Comparison of ENCODE assay signal across 33 mouse cellular contexts in the genomic region with DNA sequence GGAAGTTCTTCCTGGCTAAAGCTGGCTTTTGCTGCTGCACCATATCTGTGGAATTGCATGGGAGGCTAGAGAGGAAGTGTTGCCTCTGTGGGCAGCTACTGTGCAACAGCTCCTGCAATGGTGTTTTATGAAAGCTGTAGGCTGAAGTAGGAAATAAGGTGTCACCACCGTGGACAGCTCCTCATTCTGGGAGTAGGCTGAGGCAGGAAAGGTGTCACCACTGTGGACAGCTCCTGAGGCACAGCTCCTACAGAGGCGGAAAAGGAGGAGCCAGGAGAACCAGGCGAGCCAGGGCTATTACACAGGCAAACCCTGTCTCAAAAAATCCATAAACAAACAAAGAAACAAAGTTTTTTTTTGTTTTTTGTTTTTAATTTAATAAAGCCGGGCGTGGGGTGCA. TPM values are rescaled to one million over a fixed set of nuclear protein-coding genes. Genes with fewer than 3 reads are reported as not detected.
DNase-seq lines count a peak whose midpoint lies in the region; ATAC-seq and TF ChIP-seq lines count a peak whose summit lies in the region.
"Had no signal": no experiment of that assay in that cellular context is flagged by ENCODE, and none has a peak within 500 bp of the region (broad histone marks: within the 10 kb centered on the region; RNA-seq: fewer than 3 reads in every experiment).

No protein-coding gene starts in this region.

- H3K79me2 ChIP-seq in myocyte (ENCODE audit: control insufficient read depth, insufficient read depth) = no peaks in the 10 kb centered on the region

- DNase-seq in frontal cortex, postnatal 14 days (ENCODE audit: low spot score in 2 of 2) = no peak
- peak; percentile 31 for DNase-seq in WW6 (ENCODE audit: low read depth, low spot score)
- DNase-seq in left cerebral cortex, adult 11 months (ENCODE audit: low spot score) = no peak
- no peak for DNase-seq in natural killer cell, adult 2 months (ENCODE audit: low spot score in 2 of 2)
- DNase-seq: adrenal gland, postnatal 10 days; adrenal gland, postnatal 36 days; cerebellum, adult 11 months; cerebellum, adult 2 months; cerebellum, adult 9-11 months; cerebellum, postnatal 25 days; gastrocnemius, postnatal 25 days; heart, adult 2 months; heart, postnatal 14 days; heart, postnatal 4 days had no signal

- no peak for TF ChIP-seq POLR2A in myocyte (IDR thresholded peaks at IDR 0.05; ENCODE audit: insufficient read length, low read depth)

- WGBS in liver, embryonic 15.5 days (ENCODE audit: insufficient replicate concordance) = 69% methylated on average over 5 of the region's 5 CpGs
- WGBS in liver, embryonic 12.5 days (ENCODE audit: insufficient replicate concordance) = 70% methylated on average over 5 of the region's 5 CpGs

- ATAC-seq in frontal cortex, adult (ENCODE audit: low TSS enrichment) = peak; percentile 70
- no peak for ATAC-seq in liver, embryonic 15.5 days (ENCODE audit: insufficient read depth)
- ATAC-seq in liver, embryonic 12.5 days = no peak
- ATAC-seq: forebrain, embryonic 16.5 days; inflammation-experienced regulatory T-cells, adult 6 months; Patski had no signal

- H3K27me3 ChIP-seq in liver, embryonic 15.5 days = no peaks in the 10 kb centered on the region
- H3K27me3 ChIP-seq in liver, embryonic 12.5 days (replicated peaks) = no peaks in the 10 kb centered on the region
- no peaks in the 10 kb centered on the region for H3K27me3 ChIP-seq in myocyte (ENCODE audit: control insufficient read depth, insufficient read depth, insufficient read length)
- H3K27me3 ChIP-seq: embryonic facial prominence, embryonic 13.5 days; forebrain, embryonic 12.5 days; heart, embryonic 13.5 days; Patski had no signal

- H3K4me1 ChIP-seq in liver, embryonic 15.5 days (replicated peaks) = peaks cover 32% of the 10 kb centered on the region
- peaks cover 37% of the 10 kb centered on the region for H3K4me1 ChIP-seq in liver, embryonic 12.5 days
- H3K4me1 ChIP-seq: embryonic facial prominence, embryonic 13.5 days; forebrain, embryonic 12.5 days; heart, embryonic 10.5 days; heart, embryonic 13.5 days had no signal

- no peaks in the 10 kb centered on the region for H3K36me3 ChIP-seq in liver, embryonic 15.5 days (replicated peaks)
- H3K36me3 ChIP-seq in liver, embryonic 12.5 days = no peaks in the 10 kb centered on the region
- H3K36me3 ChIP-seq in myocyte (ENCODE audit: control insufficient read depth, insufficient read depth) = no peaks in the 10 kb centered on the region
- H3K36me3 ChIP-seq: embryonic facial prominence, embryonic 13.5 days; forebrain, embryonic 12.5 days; G1E; heart, embryonic 10.5 days; heart, embryonic 13.5 days had no signal

- no peak overlapping the region for H3K4me2 ChIP-seq in liver, embryonic 15.5 days
- H3K4me2 ChIP-seq in liver, embryonic 12.5 days = no peak overlapping the region
- H3K4me2 ChIP-seq in myocyte (ENCODE audit: low read depth) = no peak overlapping the region
- H3K4me2 ChIP-seq: embryonic facial prominence, embryonic 13.5 days; forebrain, embryonic 12.5 days; heart, embryonic 13.5 days; hindbrain, embryonic 14.5 days had no signal

- H3K9ac ChIP-seq in liver, embryonic 15.5 days = no peak overlapping the region
- H3K9ac ChIP-seq in liver, embryonic 12.5 days = no peak overlapping the region
- H3K9ac ChIP-seq: embryonic facial prominence, embryonic 13.5 days; forebrain, embryonic 12.5 days; heart, embryonic 13.5 days; hindbrain, embryonic 14.5 days had no signal

- no peak overlapping the region for H3K4me3 ChIP-seq in liver, embryonic 15.5 days (replicated peaks)
- no peak overlapping the region for H3K4me3 ChIP-seq in liver, embryonic 12.5 days
- no peak overlapping the region for H3K4me3 ChIP-seq in myocyte
- H3K4me3 ChIP-seq: embryonic facial prominence, embryonic 13.5 days; erythroblast, embryonic 14.5 days; forebrain, embryonic 12.5 days; heart, adult 2 months; heart, embryonic 10.5 days; heart, embryonic 13.5 days had no signal

- 0 out of 2 replicates have a peak overlapping the region, but pooled peaks have one; percentile 10 for H3K27ac ChIP-seq in liver, embryonic 15.5 days (replicated peaks)
- no peak overlapping the region for H3K27ac ChIP-seq in liver, embryonic 12.5 days
- H3K27ac ChIP-seq: embryonic facial prominence, embryonic 13.5 days; forebrain, embryonic 12.5 days; heart, adult 2 months; heart, embryonic 10.5 days; heart, embryonic 13.5 days; hindbrain, embryonic 14.5 days; hindbrain, postnatal 0 days had no signal

- H3K9me3 ChIP-seq in liver, embryonic 15.5 days (replicated peaks) = no peaks in the 10 kb centered on the region
- no peaks in the 10 kb centered on the region for H3K9me3 ChIP-seq in liver, embryonic 12.5 days (replicated peaks)
- H3K9me3 ChIP-seq: embryonic facial prominence, embryonic 13.5 days; forebrain, embryonic 12.5 days; heart, embryonic 10.5 days; heart, embryonic 13.5 days had no signal

- no peak overlapping the region for H3ac ChIP-seq in myocyte (ENCODE audit: control insufficient read depth, insufficient read length)

TF ChIP-seq in myocyte, 11 proteins besides CTCF, POLR2A, EP300 and RAD21:
- TF ChIP-seq REST (IDR thresholded peaks at IDR 0.05; ENCODE audit: insufficient read depth, insufficient read length) (peak; percentile 75), TCF12 (IDR thresholded peaks at IDR 0.05; ENCODE audit: insufficient read depth, poor library complexity, severe bottlenecking) (no peak)
TF ChIP-seq in myocyte: peak in this region for 1.

RNA-seq across cellular contexts. Expression of a gene that starts 29.4 kb away (rescaled TPM):
- polyA plus RNA-seq in liver, embryonic 15.5 days (2015; fragmentation: Nextera tagmentation; extraction: Ambion mirVana) = 13.3 and 13.5 TPM in 2 replicates
- 20.6 and 20.8 TPM in 2 replicates for polyA plus RNA-seq in liver, embryonic 12.5 days (2016; fragmentation: Nextera tagmentation; extraction: Ambion mirVana)
- 3.8 TPM for polyA plus RNA-seq in myocyte (2012; fragmentation: generic; extraction: Trizol)

RNA-seq across cellular contexts. Expression of a gene that starts 55.8 kb away (rescaled TPM):
- not detected in 2 replicates for polyA plus RNA-seq in liver, embryonic 15.5 days (2015; fragmentation: Nextera tagmentation; extraction: Ambion mirVana)
- polyA plus RNA-seq in liver, embryonic 12.5 days (2016; fragmentation: Nextera tagmentation; extraction: Ambion mirVana) = not detected in 2 replicates
- not detected for polyA plus RNA-seq in myocyte (2012; fragmentation: generic; extraction: Trizol)
- polyA plus RNA-seq: cerebellum, adult 2 months; embryonic facial prominence, embryonic 13.5 days; erythroblast, embryonic 14.5 days; forebrain, embryonic 12.5 days; forebrain, embryonic 16.5 days; frontal cortex, adult 2 months; G1E; gonadal fat pad, adult 2 months; heart, adult 2 months; heart, embryonic 10.5 days; heart, embryonic 13.5 days; heart, embryonic 16.5 days; hindbrain, embryonic 11.5 days; hindbrain, embryonic 14.5 days; hindbrain, postnatal 0 days; inflammation-experienced regulatory T-cells, adult 6 months; Patski had no signal
